Mouse (Mus musculus) lung, adult 18-20 months (tissue): ENCODE data around the gene Btbd17.

Source experiments
- DNase-seq, 2 experiments: peaks; one replicate each; pipeline ENCODE4 v3.0.0; 2022; ENCODE audit warnings: mixed read lengths in 2 of 2

The Btbd17 gene

GRCm38 (mm10) chr11:114802540-114803267, 7.0 kb upstream of the Btbd17 start:
- no peak for DNase-seq

- no peak for DNase-seq
Observed at GRCm38 (mm10) chr11:114801906-114802305, 6.2 kb upstream of the Btbd17 start.

- DNase-seq = no peak
Observed at GRCm38 (mm10) chr11:114798624-114799023, 2.9 kb upstream of the Btbd17 start, which contains the start of gene Gpr142. Gpr142 (plus strand) TSS chr11:114798924.

GRCm38 (mm10) chr11:114797981-114798380, 2.2 kb upstream of the Btbd17 start:
- DNase-seq = no peak

- DNase-seq = no peak
Observed at GRCm38 (mm10) chr11:114797176-114797575, 1.4 kb upstream of the Btbd17 start.

DNA sequence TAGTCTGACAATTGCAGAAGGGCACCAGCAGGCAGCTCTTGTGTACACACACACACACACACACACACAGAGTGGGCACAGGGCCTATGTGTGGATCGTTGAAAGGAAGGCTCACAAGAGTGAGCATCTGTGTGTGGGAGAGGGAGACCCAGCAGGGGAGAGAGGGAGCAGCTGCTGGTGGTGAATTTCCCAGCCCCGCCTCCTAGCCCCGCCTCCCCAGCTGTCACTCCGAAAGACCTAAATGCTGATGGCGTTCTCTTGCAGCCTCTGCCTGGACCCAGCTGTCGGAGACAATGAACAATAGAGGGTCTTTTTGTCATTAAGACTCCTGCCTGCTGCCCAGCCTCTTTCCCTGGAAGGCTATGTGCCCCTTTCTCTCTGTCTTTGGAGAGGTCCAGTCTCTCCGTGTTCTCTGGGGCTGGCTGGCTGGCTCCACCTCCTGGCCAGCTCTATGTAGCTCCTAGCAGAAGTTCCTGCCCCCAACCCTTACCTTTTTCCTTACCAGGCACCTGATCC, 456 bp downstream of the Btbd17 start:
- DNase-seq = peak in 1 of 2 experiments; percentile 8

- DNase-seq = no peak
Observed at GRCm38 (mm10) chr11:114794691-114795090, 1.1 kb downstream of the Btbd17 start.

DNA sequence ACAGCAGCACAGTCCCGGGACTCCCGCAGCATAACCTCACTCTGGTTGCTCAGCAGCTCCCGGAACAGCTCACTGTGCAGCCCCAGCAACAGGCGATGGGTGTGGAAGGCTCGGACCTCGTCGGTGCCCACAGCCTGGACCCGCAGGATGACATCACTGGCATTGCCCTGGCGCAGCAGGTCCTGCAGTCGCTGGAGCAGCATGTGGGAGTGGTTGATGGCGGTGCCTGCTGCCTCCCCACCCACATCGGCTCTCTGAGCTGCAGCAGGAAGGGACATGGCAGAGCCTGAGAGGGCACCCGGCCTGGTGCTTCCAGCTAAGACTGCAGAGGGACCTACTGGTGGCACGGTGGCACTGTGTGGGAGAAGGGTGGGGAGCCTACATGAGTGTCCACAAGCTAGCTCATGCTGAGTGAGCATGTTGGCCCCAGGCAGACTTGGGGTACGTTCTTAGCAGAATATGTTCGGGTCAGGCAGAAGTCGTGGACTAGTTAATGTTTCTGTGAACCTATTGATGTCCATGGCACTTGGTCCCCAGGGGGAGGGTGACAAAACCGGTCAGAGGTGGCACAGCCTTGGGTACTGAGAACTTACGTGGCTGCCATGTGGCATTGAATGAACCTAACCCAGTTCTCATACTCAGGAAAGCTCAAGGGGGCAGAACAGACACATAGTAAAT, 1.7 kb downstream of the Btbd17 start:
- no peak for DNase-seq

DNA sequence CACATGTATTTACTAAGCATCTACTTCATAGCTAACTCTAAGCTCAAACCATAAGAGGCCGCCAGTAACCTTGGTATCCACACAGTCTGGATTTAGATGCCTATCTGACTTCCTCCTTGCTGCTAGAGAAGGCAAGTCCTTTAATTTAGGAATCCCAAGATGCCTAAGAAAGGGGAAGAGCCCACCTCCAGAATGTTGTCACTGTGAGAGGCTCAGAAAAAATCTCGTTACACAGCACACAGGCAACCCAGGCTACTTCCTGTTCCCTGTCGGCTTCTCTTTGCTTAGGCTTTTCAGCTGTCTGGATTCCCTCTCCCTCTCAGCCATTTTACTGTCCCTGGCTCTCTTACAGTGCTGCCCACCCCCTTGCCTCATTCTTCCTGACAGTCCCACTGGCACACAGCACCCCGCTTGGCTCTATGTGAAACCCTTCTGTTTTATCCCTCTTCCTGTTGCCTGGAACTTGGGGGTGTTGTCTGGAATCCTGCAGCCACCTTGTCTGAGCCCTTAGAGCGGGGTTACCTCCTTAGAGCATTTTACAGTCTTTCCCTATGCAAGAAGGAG, 2.7 kb downstream of the Btbd17 start:
- no peak for DNase-seq

DNA sequence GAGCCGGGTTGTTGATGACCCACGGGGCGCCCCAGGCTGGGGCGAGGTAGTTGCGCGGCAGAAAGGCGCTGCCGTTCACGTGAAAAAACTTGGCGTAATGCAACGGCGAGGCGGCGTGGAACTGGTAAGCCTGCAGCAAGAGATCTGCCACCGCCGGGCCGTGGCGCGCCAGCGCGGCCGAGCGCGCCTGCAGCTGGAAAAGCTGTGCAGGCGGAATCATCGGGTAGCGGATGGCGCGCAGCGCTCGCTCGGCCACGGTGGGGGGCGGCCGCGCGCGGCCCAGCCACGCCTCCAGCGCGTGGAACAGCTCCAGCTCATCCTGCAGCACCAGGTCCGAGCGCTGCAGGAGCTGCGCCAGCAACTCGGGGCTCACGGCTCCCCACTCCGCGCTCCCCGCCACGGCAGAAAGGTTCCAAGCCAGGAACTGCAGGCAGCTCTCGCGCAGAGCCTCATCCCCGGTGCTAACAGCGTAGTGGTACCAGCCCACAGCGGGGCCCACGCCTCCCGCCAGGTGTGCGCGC, 3.8 kb downstream of the Btbd17 start:
- DNase-seq = no peak

DNA sequence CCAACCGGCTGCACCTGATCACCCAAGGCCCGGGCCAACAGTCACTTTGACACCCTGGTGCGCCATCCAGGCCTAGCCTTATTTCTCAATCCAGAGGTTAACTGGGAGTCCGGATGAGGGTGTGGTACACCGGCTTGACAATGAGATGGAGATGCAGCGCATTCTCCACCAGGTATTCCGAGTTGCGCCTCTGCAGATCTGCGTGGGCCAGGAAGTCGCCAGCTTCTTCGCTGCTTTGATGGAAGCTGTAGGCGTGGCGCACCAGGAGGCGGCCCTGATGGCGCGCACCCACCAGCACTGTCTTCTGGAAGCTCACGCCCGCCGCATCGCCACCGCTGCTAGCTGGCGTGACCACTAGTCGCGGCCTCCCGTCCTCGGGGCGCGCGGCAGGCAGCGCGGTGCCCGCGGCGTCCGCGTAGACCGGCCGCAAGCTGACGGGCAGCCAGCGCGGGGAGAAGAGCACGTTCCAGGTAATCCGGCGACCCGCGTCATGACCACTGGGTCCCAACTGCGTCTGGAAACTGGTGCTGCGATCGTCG, 4.3 kb downstream of the Btbd17 start:
- no peak for DNase-seq

- DNase-seq = no peak
Observed at GRCm38 (mm10) chr11:114790841-114791240, 4.9 kb downstream of the Btbd17 start.

- no peak for DNase-seq
Observed at GRCm38 (mm10) chr11:114790171-114790570, 5.6 kb downstream of the Btbd17 start.

- no peak for DNase-seq
Observed at GRCm38 (mm10) chr11:114789716-114790115, 6.0 kb downstream of the Btbd17 start.

DNA sequence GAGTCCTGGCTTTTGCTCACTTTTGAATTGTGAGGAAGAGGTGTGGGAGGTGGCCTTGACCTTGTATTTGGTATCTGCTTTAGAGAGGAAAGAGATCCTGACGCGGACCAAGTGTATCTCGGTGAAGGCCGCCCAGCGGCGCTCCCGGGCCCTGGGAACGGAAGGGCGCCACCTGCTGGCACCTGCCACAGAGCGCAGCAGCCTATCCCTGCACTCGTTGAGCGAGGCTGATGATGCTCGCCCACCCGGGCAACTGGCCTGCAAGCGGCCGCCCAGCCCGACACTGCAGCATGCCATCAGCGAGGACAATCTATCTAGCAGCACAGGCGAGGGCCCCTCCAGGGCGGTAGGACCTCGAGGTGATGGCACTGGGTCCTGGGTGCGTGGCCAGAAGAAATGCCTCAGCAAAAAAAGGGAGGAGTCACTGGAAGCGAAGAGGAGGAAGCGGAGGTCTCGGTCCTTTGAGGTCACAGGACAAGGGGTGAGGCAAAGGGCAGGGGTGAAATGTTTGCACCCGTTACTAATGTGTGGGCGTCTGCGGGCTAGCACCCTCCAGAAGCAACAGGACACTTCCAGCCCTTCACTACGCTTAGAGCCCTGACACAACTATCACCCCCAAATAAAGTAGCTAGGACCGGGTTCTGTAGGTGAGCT, 6.6 kb downstream of the Btbd17 start:
- DNase-seq = peak; percentile 63 to 69

DNA sequence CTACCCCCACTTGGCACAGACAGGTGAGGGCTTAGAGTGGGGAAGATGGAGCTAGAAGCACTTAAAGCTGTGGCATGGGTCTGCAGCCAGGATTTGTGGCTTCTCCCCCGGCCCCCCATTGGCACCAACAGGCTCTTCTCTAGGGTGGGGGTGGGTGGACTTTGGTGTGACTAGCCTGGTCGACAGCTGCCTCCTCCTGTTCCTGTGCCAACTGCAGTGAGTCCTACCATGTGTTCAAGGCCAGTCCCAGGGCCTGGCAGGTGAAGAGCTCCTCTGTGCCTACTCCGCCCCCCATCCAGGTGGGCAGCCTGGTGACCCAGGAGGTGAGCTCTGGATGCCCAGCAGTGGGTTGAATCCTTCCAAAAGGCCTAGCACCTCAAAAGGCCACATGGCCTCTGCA, 8.1 kb downstream of the Btbd17 start:
- no peak for DNase-seq

- DNase-seq = no peak
Observed at GRCm38 (mm10) chr11:114786326-114786725, 9.4 kb downstream of the Btbd17 start.

GRCm38 (mm10) chr11:114785892-114786291, 9.9 kb downstream of the Btbd17 start:
- no peak for DNase-seq

DNA sequence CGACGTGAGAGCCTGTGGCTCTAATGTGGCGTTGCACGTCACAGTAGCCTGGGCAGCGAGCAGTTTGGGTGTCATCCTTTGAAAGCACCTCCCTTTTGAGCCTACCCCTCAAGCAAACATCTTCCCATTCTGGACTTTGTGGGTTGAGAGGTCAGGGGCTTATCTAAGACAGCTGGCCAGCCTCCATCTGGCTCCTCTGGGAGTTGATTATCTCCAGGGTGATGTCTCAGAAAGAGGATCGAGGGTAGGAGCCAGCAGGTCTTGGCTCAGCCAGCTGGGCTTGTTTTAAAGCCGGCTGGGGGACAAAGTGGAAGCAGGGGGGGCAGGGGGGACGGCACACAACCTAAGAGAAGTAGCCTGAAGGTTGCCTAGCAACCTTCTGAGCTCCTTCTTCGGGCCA, 15.7 kb downstream of the Btbd17 start:
- no peak for DNase-seq

GRCm38 (mm10) chr11:114771896-114772295, 23.8 kb downstream of the Btbd17 start:
- no peak for DNase-seq

GRCm38 (mm10) chr11:114769911-114770310, 25.8 kb downstream of the Btbd17 start:
- DNase-seq = no peak
